Mouse (Mus musculus): ENCODE data around the gene Ankrd33b. TPM values are rescaled to one million over a fixed set of nuclear protein-coding genes. Genes with fewer than 3 reads are reported as not detected.

Ankrd33b gene
- 0.64 and 0.86 TPM in 2 replicates for polyA plus RNA-seq (2015; fragmentation: Nextera tagmentation; extraction: Ambion mirVana)

GRCm38 (mm10) chr15:31367481-31368200 is at the start of gene Ankrd33b:
Ankrd33b (minus strand) TSS chr15:31367726.
- Histone ChIP-seq H3K4me3 (replicated peaks) (peak within 1 kb of the TSS; percentile 55), H3K36me3 (no peaks in the 10 kb centered on the region), H3K9me3 (no peaks in the 10 kb centered on the region), H3K9ac (replicated peaks) (peak within 1 kb of the TSS; percentile 64), H3K4me1 (replicated peaks) (peaks cover 34% of the 10 kb centered on the region), H3K4me2 (replicated peaks) (peak within 1 kb of the TSS; percentile 100), H3K27me3 (peaks cover 80% of the 10 kb centered on the region), H3K27ac (no peak within 1 kb of the TSS)
- peak; percentile 29; the same call in 1 of the 2 replicates for ATAC-seq
- under 1% methylated on average over 49 of the region's 49 CpGs for WGBS

GRCm38 (mm10) chr15:31415181-31415580 is 47.7 kb upstream of the Ankrd33b start:
- Histone ChIP-seq H3K27me3 (no peaks in the 10 kb centered on the region), H3K9me3 (no peaks in the 10 kb centered on the region), H3K36me3 (no peaks in the 10 kb centered on the region), H3K4me1 (replicated peaks) (peaks cover 3% of the 10 kb centered on the region; the same call in 1 of the 2 replicates), H3K4me2 (replicated peaks) (no peak overlapping the region), H3K9ac (replicated peaks) (no peak overlapping the region), H3K4me3 (replicated peaks) (no peak overlapping the region), H3K27ac (no peak overlapping the region)
- ATAC-seq = no peak
- 70% methylated on average over 4 of the region's 4 CpGs for WGBS

GRCm38 (mm10) chr15:31414179-31414898 is 46.8 kb upstream of the Ankrd33b start:
- Histone ChIP-seq H3K9me3 (no peaks in the 10 kb centered on the region), H3K4me2 (replicated peaks) (no peak overlapping the region), H3K36me3 (no peaks in the 10 kb centered on the region), H3K4me3 (replicated peaks) (no peak overlapping the region), H3K27me3 (no peaks in the 10 kb centered on the region), H3K27ac (no peak overlapping the region), H3K4me1 (replicated peaks) (peaks cover 3% of the 10 kb centered on the region; the same call in 1 of the 2 replicates), H3K9ac (replicated peaks) (no peak overlapping the region)
- 54% methylated on average over 6 of the region's 6 CpGs for WGBS
- ATAC-seq = no peak

GRCm38 (mm10) chr15:31413662-31414061 is 46.1 kb upstream of the Ankrd33b start:
- no peak overlapping the region for H3K4me3 ChIP-seq (replicated peaks)
- H3K36me3 ChIP-seq = no peaks in the 10 kb centered on the region
- peaks cover 3% of the 10 kb centered on the region; the same call in 1 of the 2 replicates for H3K4me1 ChIP-seq (replicated peaks)
- no peaks in the 10 kb centered on the region for H3K9me3 ChIP-seq
- no peak for ATAC-seq
- H3K27ac ChIP-seq = no peak overlapping the region
- 83% methylated on average over 6 of the region's 6 CpGs for WGBS
- no peak overlapping the region for H3K4me2 ChIP-seq (replicated peaks)
- no peak overlapping the region for H3K9ac ChIP-seq (replicated peaks)
- H3K27me3 ChIP-seq = no peaks in the 10 kb centered on the region

- H3K9me3 ChIP-seq = no peaks in the 10 kb centered on the region
- 0 out of 2 replicates have a peak, but pooled peaks cover 3% of the 10 kb centered on the region for H3K4me1 ChIP-seq (replicated peaks)
- no peaks in the 10 kb centered on the region for H3K27me3 ChIP-seq
- WGBS = 50% methylated on average over 3 of the region's 3 CpGs
- no peak for ATAC-seq
- H3K4me2 ChIP-seq (replicated peaks) = no peak overlapping the region
- no peak overlapping the region for H3K27ac ChIP-seq
- H3K9ac ChIP-seq (replicated peaks) = no peak overlapping the region
- H3K4me3 ChIP-seq (replicated peaks) = no peak overlapping the region
- no peaks in the 10 kb centered on the region for H3K36me3 ChIP-seq
Observed at GRCm38 (mm10) chr15:31412933-31413332, 45.4 kb upstream of the Ankrd33b start.

GRCm38 (mm10) chr15:31412436-31412835 is 44.9 kb upstream of the Ankrd33b start:
- 85% methylated on average over 6 of the region's 6 CpGs for WGBS
- H3K36me3 ChIP-seq = no peaks in the 10 kb centered on the region

GRCm38 (mm10) chr15:31407490-31407889 is 40.0 kb upstream of the Ankrd33b start:
- H3K4me3 ChIP-seq (replicated peaks) = no peak overlapping the region
- H3K27me3 ChIP-seq = no peaks in the 10 kb centered on the region
- 90% methylated on average over 4 of the region's 4 CpGs for WGBS
- no peaks in the 10 kb centered on the region for H3K9me3 ChIP-seq
- H3K4me1 ChIP-seq (replicated peaks) = peaks cover 8% of the 10 kb centered on the region; the same call in 1 of the 2 replicates
- H3K9ac ChIP-seq (replicated peaks) = no peak overlapping the region
- ATAC-seq = no peak
- no peak overlapping the region for H3K4me2 ChIP-seq (replicated peaks)
- no peak overlapping the region for H3K27ac ChIP-seq
- no peaks in the 10 kb centered on the region for H3K36me3 ChIP-seq

More at GRCm38 (mm10) chr15:31412436-31412835, 44.9 kb upstream of the Ankrd33b start:
- Histone ChIP-seq H3K4me1 (replicated peaks) (0 out of 2 replicates have a peak, but pooled peaks cover 3% of the 10 kb centered on the region), H3K9me3 (no peaks in the 10 kb centered on the region), H3K9ac (replicated peaks) (no peak overlapping the region), H3K4me3 (replicated peaks) (no peak overlapping the region), H3K4me2 (replicated peaks) (no peak overlapping the region), H3K27ac (no peak overlapping the region), H3K27me3 (no peaks in the 10 kb centered on the region)
- ATAC-seq = no peak

- peaks cover 14% of the 10 kb centered on the region; the same call in 1 of the 2 replicates for H3K4me1 ChIP-seq (replicated peaks)
- H3K27me3 ChIP-seq = no peaks in the 10 kb centered on the region
- no peak overlapping the region for H3K27ac ChIP-seq
- WGBS = 87% methylated on average over 5 of the region's 5 CpGs
- H3K9me3 ChIP-seq = no peaks in the 10 kb centered on the region
- no peak for ATAC-seq
- H3K9ac ChIP-seq (replicated peaks) = no peak overlapping the region
- H3K4me3 ChIP-seq (replicated peaks) = no peak overlapping the region
- H3K36me3 ChIP-seq = no peaks in the 10 kb centered on the region
- no peak overlapping the region for H3K4me2 ChIP-seq (replicated peaks)
Observed at GRCm38 (mm10) chr15:31406881-31407280, 39.4 kb upstream of the Ankrd33b start.

GRCm38 (mm10) chr15:31404346-31404745 is 36.8 kb upstream of the Ankrd33b start:
- no peak overlapping the region for H3K4me2 ChIP-seq (replicated peaks)
- ATAC-seq = no peak
- H3K36me3 ChIP-seq = no peaks in the 10 kb centered on the region
- no peak overlapping the region for H3K9ac ChIP-seq (replicated peaks)
- no peak overlapping the region for H3K27ac ChIP-seq
- no peaks in the 10 kb centered on the region for H3K9me3 ChIP-seq
- H3K4me3 ChIP-seq (replicated peaks) = no peak overlapping the region
- 90% methylated on average over 8 of the region's 8 CpGs for WGBS
- H3K4me1 ChIP-seq (replicated peaks) = peaks cover 18% of the 10 kb centered on the region; the same call in 1 of the 2 replicates
- H3K27me3 ChIP-seq = no peaks in the 10 kb centered on the region

- Histone ChIP-seq H3K9ac (replicated peaks) (no peak overlapping the region), H3K27me3 (no peaks in the 10 kb centered on the region), H3K9me3 (no peaks in the 10 kb centered on the region), H3K36me3 (no peaks in the 10 kb centered on the region), H3K4me2 (replicated peaks) (no peak overlapping the region), H3K4me1 (replicated peaks) (peaks cover 18% of the 10 kb centered on the region; the same call in 1 of the 2 replicates), H3K4me3 (replicated peaks) (no peak overlapping the region), H3K27ac (peak overlapping the region; percentile 37; the same call in 1 of the 2 replicates)
- WGBS = 23% methylated on average over 12 of the region's 12 CpGs
- peak; percentile 78 for ATAC-seq
Observed at GRCm38 (mm10) chr15:31402200-31402892, 34.8 kb upstream of the Ankrd33b start.

GRCm38 (mm10) chr15:31400974-31401373 is 33.4 kb upstream of the Ankrd33b start:
- H3K4me3 ChIP-seq (replicated peaks) = no peak overlapping the region
- no peak for ATAC-seq
- H3K4me1 ChIP-seq (replicated peaks) = peaks cover 18% of the 10 kb centered on the region; the same call in 1 of the 2 replicates

More at GRCm38 (mm10) chr15:31400974-31401373, 33.4 kb upstream of the Ankrd33b start:
- H3K27me3 ChIP-seq = no peaks in the 10 kb centered on the region
- no peaks in the 10 kb centered on the region for H3K36me3 ChIP-seq
- WGBS = 29% methylated on average over 3 of the region's 3 CpGs
- H3K27ac ChIP-seq = no peak overlapping the region
- H3K4me2 ChIP-seq (replicated peaks) = no peak overlapping the region
- H3K9me3 ChIP-seq = no peaks in the 10 kb centered on the region
- H3K9ac ChIP-seq (replicated peaks) = no peak overlapping the region
